ENCODE assay signal across 8 mouse cellular contexts in the genomic region with DNA sequence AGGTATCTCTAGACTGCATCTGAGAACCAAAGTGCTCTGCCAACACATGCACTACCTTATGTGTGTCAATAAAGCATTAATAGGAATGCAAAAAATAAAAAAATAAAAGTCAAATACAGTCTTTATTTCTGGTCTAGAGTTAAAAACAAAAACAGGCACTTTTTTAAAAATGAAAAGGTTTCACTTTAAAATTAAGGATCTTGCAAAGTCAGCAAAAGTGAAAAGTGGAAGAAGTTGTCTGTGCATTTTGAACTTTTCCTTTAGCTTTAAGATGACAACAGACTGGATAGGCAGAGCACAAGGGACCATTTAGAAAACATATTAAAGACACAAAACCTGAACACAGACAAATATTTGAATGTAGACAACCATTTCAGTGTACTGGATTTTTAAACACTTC. TPM values are rescaled to one million over a fixed set of nuclear protein-coding genes. Genes with fewer than 3 reads are reported as not detected.
A peak's percentile ranks its signal among the peaks of the same experiment; 100 is the strongest.
DNase-seq lines count a peak whose midpoint lies in the region; ATAC-seq lines count a peak whose summit lies in the region.

No protein-coding gene starts in this region.

- no peak overlapping the region for H3K9ac ChIP-seq in liver, embryonic 11.5 days (ENCODE audit: low read depth, low read length)
- H3K9ac ChIP-seq in liver, embryonic 12.5 days: peak overlapping the region; percentile 98; the same call in 1 of the 2 replicates
- H3K9ac ChIP-seq in neural tube, embryonic 15.5 days (replicated peaks): no peak overlapping the region

- no peaks in the 10 kb centered on the region for H3K9me3 ChIP-seq in liver, embryonic 11.5 days (ENCODE audit: control insufficient read depth, low read length)
- no peaks in the 10 kb centered on the region for H3K9me3 ChIP-seq in hindbrain, embryonic 10.5 days
- no peaks in the 10 kb centered on the region for H3K9me3 ChIP-seq in liver, embryonic 12.5 days (replicated peaks)
- no peaks in the 10 kb centered on the region for H3K9me3 ChIP-seq in neural tube, embryonic 15.5 days (replicated peaks)

- H3K27me3 ChIP-seq in liver, embryonic 11.5 days (replicated peaks; ENCODE audit: control insufficient read depth, insufficient read depth, low read length): no peaks in the 10 kb centered on the region
- no peaks in the 10 kb centered on the region for H3K27me3 ChIP-seq in hindbrain, embryonic 10.5 days (ENCODE audit: insufficient read depth, poor library complexity, severe bottlenecking)
- H3K27me3 ChIP-seq in liver, embryonic 12.5 days (replicated peaks): no peaks in the 10 kb centered on the region
- H3K27me3 ChIP-seq in neural tube, embryonic 15.5 days (replicated peaks): no peaks in the 10 kb centered on the region

- no peak overlapping the region for H3K4me3 ChIP-seq in liver, embryonic 11.5 days (ENCODE audit: low read depth, low read length)
- H3K4me3 ChIP-seq in hindbrain, embryonic 10.5 days: peak overlapping the region; percentile 94
- H3K4me3 ChIP-seq in liver, embryonic 12.5 days: peak overlapping the region; percentile 100
- H3K4me3 ChIP-seq in neural tube, embryonic 15.5 days (replicated peaks): no peak overlapping the region

- H3K27ac ChIP-seq in liver, embryonic 11.5 days (ENCODE audit: low read depth, low read length): no peak overlapping the region
- H3K27ac ChIP-seq in hindbrain, embryonic 10.5 days: no peak overlapping the region
- no peak overlapping the region for H3K27ac ChIP-seq in liver, embryonic 12.5 days
- no peak overlapping the region for H3K27ac ChIP-seq in neural tube, embryonic 15.5 days (replicated peaks)

- no peaks in the 10 kb centered on the region for H3K36me3 ChIP-seq in liver, embryonic 11.5 days (ENCODE audit: control insufficient read depth, insufficient read depth, low read length)
- H3K36me3 ChIP-seq in hindbrain, embryonic 10.5 days: peaks cover 9% of the 10 kb centered on the region; the same call in 1 of the 2 replicates
- H3K36me3 ChIP-seq in liver, embryonic 12.5 days: peaks cover 6% of the 10 kb centered on the region
- H3K36me3 ChIP-seq in neural tube, embryonic 15.5 days: peaks cover 3% of the 10 kb centered on the region; the same call in 1 of the 2 replicates

- peaks cover 5% of the 10 kb centered on the region for H3K4me1 ChIP-seq in liver, embryonic 11.5 days (replicated peaks; ENCODE audit: control insufficient read depth, insufficient read depth, low read length)
- H3K4me1 ChIP-seq in hindbrain, embryonic 10.5 days (replicated peaks): peaks cover 23% of the 10 kb centered on the region
- H3K4me1 ChIP-seq in liver, embryonic 12.5 days: peaks cover 44% of the 10 kb centered on the region
- peaks cover 29% of the 10 kb centered on the region for H3K4me1 ChIP-seq in neural tube, embryonic 15.5 days

- DNase-seq in liver, embryonic 11.5 days (ENCODE audit: low spot score): no peak
- no peak for DNase-seq in liver
- DNase-seq in hindbrain, embryonic 10.5 days (ENCODE audit: low spot score): no peak
- DNase-seq in urinary bladder, adult 2 months (ENCODE audit: low spot score): no peak
- no peak for DNase-seq in embryo, embryonic 10.5 days (ENCODE audit: low spot score)

- peak overlapping the region; percentile 76 for H3K4me2 ChIP-seq in liver, embryonic 11.5 days
- H3K4me2 ChIP-seq in liver, embryonic 12.5 days: peak overlapping the region; percentile 73
- peak overlapping the region; percentile 69 for H3K4me2 ChIP-seq in neural tube, embryonic 15.5 days

- no peak for ATAC-seq in liver, embryonic 11.5 days (replicated peaks; ENCODE audit: low FRiP score)
- ATAC-seq in liver, embryonic 12.5 days: no peak
- ATAC-seq in neural tube, embryonic 15.5 days (ENCODE audit: low FRiP score): no peak
- ATAC-seq in activated CD4-positive, CD25-positive, alpha-beta regulatory T cell, adult 4 months: no peak

RNA-seq across cellular contexts. Expression of a gene that starts 1.8 kb away (rescaled TPM):
- polyA plus RNA-seq in liver, embryonic 11.5 days (2014; fragmentation: Nextera tagmentation; extraction: Ambion mirVana): 77.2 and 93.4 TPM in 2 replicates
- polyA plus RNA-seq in hindbrain, embryonic 10.5 days (2016; fragmentation: Nextera tagmentation; extraction: Ambion mirVana): 107 and 115 TPM in 2 replicates
- polyA plus RNA-seq in liver, embryonic 12.5 days (2016; fragmentation: Nextera tagmentation; extraction: Ambion mirVana): 57.9 and 58.8 TPM in 2 replicates
- polyA plus RNA-seq in neural tube, embryonic 15.5 days (2015; fragmentation: Nextera tagmentation; extraction: Ambion mirVana): 82.9 and 89.1 TPM in 2 replicates
- 59.3 and 60.0 TPM in 2 replicates for polyA plus RNA-seq in urinary bladder, adult 2 months (2012; rRNA removed)
- polyA plus RNA-seq in activated CD4-positive, CD25-positive, alpha-beta regulatory T cell, adult 4 months (2017; shearing (Covaris generic)): 10 to 100 TPM; 76.0 to 97.1 TPM

Comparison
In these comparisons a context has a peak if more than half of its experiments do, and no peak if none do; other contexts are left out.
1. H3K4me3 ChIP-seq: peak in hindbrain, embryonic 10.5 days (single experiment) and liver, embryonic 12.5 days (single experiment); none in liver, embryonic 11.5 days (single experiment) and neural tube, embryonic 15.5 days (single experiment).
2. Peak in every context shown above with its lines, with median percentiles within 50 percentile points of each other: H3K4me2 ChIP-seq.